Mouse (Mus musculus): ENCODE measurements around the gene Rnf217.

Gene Rnf217

DNA sequence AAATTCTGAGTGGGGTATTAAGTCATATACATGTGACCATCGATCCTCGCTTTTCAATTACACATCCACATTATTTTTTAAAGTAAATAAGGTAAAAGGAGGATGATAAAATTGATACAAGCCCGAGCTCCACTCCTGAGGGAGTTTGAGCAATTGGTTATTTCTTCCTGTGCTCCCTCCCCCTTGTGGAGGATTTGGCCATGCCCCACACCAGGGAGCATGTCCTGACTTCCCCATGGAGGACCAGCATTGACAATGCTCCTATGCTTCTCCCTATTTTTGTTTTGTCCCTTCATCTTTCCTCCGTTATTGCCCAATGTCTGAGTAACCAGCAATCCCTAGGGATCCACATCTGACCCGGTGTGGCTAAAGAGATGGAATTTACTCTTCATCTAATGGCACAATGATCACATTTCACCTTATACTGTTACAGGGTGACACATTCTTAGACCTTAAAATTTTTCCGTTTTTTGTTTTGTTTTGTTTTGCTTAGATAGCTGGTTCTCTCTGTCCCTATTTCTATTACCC, 53.5 kb downstream of the Rnf217 start:
- no peak for DNase-seq (ENCODE audit: extremely low read depth, low read depth)

DNA sequence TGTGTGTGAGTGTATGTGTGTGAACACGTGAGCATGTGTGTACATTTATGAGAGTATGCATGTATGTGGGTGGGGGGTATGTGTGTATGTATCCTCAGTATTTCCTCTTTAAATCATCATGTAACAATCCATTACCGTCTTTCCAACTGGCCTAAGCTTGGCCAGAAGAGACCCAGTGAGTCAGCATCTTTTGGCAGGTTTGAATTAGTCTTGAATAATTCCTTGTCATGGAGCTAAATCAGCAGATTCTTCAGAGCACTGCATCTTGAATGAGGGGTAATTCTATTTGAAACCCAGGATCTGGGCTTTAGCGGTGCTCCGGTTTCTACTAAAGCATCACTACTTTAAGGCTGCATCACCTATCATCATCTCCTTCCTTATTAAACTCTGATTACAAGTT, 55.7 kb downstream of the Rnf217 start:
- no peak for DNase-seq (ENCODE audit: extremely low read depth, low read depth)

DNA sequence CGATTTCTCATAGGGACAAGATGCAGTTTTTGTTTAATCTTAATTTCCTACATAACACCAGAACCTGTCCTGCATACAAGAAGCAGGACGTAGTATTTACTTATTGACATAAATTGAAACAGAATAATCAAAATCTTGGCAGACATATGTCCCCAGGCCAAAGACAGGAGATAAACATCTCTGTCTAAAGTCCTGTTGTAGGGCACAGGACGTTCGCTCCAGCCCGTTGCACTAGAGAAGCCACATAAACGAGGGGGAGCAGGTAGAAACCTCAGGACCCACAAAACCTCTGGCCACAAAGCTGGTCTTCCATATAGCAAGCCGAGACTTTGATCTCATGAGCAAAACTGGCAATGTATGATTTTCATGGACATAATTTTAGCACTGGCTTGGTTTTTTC, 57.1 kb downstream of the Rnf217 start:
- no peak for DNase-seq (ENCODE audit: extremely low read depth, low read depth)

DNA sequence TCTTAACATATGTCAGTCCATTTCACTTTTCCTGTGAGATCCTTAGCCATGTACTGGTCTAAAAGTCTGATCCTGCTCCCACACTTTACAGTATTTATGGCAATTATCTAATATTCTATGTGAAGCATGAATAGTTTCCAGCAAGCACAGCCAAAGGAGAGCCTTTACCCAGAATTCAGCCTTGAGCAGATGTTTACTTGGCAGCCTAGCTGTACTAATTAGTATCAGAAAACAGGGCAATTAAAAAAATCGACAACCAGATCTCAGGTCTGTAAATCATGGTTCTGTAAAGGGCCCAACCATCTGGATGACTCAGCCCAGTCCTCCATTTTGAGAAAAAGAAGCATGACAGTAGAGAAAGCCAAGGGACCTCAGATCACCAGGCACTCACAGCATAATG, 57.6 kb downstream of the Rnf217 start:
- DNase-seq (ENCODE audit: extremely low read depth, low read depth): no peak

DNA sequence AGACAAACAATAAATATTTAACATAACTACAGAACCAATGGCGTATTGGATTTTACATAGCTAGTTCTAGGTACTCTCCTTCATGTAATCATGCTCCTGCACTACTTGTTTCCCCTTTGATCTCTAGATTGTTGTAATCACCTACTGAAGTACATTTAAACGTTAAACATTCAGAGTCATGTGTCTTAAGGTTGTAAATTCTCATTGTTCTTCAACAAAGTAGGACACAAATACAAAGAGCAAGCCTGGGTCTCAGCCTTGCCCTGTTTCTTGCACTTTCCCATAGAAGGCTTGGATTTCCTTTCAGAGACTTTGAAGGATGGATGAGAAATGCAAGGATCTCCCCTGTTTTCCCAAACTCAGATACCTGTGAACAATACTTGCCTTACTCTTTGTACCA, 61.8 kb downstream of the Rnf217 start:
- DNase-seq (ENCODE audit: extremely low read depth, low read depth): no peak

DNA sequence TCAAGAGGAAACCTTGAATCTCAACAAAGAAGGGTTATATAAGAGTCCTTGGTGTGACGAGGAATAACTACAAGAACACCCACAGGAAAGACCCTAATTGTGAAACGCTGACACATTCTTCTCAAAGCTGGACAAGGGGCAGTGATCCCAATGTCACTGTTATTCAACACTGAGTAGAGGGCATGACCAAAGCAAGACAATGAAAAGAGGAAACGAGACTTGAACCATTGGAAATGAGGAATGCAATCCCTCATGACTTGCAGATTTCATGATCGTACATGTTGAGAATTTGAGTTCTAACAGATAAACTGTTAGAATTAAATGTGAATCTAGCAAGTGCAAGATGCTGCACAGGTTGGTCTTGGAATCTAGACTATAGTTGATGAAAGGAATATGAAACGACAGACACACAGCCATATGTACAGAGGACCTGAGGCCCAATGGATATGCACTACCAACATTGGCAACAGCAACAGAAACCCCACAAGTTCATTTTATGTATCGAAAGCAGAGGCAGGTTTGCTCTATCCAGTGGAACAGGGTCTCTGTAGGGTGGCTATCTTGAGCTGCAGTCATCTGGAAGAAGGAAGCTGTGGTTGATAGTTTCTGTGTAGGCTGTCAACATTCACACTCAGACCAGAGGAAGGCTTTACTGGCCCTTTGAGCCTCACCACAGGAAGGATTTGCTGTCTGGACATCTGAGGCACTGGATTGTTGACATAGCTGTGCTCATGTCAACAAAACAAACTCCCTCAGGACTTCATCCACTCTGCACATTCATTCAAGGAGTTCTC, 64.6 kb downstream of the Rnf217 start:
- no peak for DNase-seq (ENCODE audit: extremely low read depth, low read depth)

DNA sequence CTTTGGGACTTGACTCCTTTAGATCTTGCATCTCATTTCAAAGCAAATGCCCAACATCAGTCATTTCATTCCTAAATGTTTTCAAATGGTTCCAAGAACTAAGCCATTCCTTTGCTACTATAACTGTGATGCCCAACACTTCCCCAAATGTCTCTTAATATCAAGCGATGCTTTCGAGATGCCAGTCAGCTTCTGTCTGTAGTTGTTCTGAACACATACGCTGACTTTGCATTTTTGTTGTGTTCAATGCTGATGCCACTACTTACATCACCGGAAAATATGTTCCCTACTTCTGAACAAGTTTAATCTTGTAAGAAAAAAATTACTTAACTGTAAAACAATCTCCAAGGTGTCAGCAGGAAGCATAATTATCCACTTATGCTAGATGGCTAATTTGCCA, 68.5 kb downstream of the Rnf217 start:
- DNase-seq (ENCODE audit: extremely low read depth, low read depth): no peak

DNA sequence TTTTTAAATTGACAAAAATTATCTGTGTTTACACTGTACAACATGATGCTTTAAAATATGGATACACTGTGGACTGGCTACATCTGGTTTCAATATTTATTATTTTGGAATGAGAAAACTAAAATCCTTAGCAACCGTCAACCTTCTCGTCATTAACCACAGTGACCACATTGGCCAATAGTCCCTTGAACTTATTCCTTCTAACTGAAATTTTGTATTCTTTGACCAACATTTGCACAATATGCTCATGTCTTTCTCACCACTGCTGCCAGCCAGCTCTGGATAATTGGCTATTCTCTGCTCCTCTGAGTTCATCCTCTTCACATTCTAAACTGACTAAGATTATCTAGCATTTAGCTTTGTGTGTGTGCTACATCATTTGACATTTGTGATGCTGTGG, 69.6 kb downstream of the Rnf217 start:
- DNase-seq (ENCODE audit: extremely low read depth, low read depth): no peak

DNA sequence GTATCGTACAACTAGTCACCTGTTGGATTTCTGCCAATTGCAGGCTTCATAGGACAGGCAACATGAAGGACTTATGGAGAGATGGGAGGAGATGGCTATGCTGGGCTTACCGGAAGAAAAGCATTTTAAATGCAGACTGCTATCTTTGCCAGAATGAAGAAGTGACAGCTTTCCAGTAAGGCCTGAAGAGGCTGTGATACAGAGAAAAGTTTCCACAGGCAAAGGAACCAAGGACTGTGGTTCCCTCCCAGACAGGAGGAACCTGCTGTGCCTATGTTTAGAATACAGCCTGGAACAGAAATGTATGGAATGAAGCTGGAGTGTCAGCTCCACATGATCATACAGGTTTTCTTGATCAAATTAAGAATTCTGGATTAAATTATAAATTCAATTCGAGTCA, 70.3 kb downstream of the Rnf217 start:
- no peak for DNase-seq (ENCODE audit: extremely low read depth, low read depth)

DNA sequence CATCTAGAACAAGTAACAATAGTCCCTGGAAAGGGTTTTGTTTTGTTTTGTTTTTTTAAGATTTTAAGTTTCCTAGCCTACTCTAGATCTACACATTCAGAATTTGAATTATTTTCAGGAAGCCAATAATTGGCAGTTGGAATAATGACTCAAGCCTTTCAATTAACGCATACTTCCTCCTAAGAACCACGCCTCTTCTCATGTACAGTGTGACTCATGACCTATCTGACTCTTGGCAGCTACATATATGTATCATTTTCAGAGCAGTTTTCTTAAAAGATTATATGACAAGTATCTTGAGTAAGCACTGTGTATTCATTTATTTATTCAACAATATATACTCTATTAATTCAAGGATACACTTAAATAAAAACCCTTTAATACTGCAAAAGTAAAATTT, 70.7 kb downstream of the Rnf217 start:
- no peak for DNase-seq (ENCODE audit: extremely low read depth, low read depth)

DNA sequence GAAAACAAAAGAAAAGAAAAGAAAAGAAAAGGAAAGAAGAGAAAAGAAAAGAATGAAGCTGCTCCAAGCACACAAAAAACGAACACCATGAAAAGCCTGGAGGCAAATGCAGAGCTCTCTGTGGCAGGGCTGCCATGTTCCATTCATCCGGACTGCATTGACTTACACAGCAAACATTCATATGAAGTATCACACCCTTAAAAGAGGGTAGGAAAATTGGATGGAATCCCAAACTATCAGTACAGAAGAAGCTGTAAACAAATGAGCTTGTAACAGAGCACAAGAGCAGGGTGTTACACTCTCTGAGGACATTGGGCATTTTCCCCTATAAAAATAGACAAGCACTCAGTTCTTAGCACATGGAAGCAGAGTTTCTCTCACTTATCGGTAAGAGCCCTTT, 71.8 kb downstream of the Rnf217 start:
- no peak for DNase-seq (ENCODE audit: extremely low read depth, low read depth)

DNA sequence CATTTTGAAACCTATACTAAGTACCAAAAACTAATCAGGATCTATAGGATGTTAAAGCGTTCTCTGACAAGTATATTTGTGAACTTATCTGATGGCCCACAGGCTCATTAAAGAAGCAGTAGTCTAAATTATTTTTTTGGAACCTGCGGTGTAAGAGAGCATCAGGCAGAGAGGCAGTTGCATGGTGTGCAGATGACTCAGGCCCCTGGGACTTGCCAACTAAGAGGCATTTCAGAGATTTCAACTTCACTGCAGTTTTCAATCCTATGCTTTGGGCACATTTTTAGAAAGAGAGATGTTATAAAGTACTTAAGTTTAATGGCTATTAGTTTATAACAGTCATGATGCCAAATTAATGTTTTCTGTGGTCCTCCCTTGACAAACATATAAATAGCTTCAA, 73.9 kb downstream of the Rnf217 start:
- no peak for DNase-seq (ENCODE audit: extremely low read depth, low read depth)

DNA sequence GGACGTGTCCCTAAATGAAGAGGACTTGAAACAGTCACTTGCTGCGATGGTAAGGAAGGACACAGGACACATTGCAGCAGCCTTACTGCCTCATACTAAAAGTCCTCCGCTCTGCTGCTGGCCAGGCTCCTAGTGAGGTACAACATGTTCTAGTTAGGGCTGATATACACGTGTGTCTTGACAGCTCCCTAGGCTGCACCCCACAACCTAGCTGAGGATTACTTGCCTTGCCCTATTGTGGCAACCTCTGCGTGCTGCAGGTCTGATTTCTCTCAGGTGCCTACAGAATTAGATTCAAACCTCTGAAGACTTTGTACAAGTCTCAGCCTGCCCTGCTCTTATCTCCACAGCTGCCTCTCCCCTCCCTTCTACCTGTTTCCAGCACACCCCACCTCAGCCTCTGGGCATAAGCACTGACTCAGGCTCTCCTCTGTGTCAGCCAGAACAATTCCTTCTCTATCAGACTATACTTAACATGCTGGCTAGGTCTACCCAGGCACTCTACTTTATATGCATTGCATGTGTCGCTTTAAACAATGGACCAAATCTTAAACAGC, 75.6 kb downstream of the Rnf217 start:
- DNase-seq (ENCODE audit: extremely low read depth, low read depth): no peak

DNA sequence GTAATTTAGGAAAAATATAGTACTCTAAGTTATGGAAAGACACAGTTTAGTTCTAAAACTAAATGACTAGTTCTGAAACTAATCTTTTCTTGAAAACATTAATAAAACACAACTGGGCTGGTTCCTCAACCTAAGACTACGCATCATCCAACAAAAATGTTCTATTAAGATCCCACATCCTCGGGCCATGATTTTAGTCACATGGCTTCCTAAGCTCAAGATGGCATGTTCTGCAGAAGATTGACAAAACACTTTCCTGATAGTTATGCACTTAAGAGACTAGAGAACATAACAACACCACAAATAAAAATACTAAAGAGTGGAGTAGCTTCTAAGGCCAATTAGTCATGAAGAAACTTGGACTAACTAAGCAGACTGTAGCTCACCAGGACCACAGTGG, 76.2 kb downstream of the Rnf217 start:
- DNase-seq (ENCODE audit: extremely low read depth, low read depth): no peak

DNA sequence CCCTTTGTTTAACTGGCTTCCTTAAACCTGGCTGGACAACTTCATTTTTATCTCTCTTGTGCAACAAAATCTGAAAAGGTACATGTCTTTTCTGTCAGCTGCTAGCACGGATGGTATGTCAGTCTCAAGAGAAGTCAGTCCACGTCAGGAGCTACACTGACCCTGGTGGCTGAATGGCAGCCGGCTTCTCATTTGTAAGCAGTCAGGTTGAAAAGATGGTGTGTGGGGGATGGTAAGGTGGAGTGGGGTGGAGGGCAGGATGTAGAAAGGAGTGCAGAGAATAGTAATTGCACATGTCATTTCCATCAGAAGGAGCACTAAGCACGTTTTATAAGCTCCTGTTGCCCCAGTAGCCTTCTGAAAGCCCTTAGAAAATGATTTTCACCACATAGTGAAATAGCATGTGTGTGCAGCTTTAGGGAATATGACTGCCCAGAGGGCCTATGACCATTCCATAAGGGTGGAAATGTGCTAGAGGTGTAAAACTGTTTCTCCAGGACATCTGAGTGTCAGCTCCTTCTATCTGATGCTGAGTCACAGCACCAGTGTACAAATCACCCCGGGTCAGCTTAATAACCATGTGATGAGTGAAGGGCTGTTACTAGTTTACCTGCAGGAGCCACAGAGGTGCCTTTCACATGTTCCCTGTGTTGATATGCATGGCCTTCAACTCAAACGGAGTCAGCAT, 80.5 kb downstream of the Rnf217 start:
- no peak for DNase-seq (ENCODE audit: extremely low read depth, low read depth)

DNA sequence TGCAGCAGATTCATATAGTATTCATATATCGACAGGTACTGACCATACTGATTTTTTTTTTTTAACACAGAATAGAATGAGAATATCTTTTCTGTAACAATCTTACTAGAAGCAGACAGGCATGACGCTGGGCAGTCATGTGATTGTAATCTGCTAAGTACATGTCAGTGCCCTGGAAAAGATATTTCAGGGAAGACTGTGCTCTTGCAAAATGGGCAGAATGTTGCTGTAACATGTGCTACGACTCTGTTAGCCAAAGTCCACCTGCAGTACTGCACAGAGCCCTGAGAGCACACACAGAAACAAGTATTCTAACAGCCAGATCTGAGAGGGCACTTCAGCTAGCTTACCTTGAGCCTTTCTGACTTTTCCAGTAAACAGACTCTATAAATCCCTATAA, 83.3 kb downstream of the Rnf217 start:
- no peak for DNase-seq (ENCODE audit: extremely low read depth, low read depth)

DNA sequence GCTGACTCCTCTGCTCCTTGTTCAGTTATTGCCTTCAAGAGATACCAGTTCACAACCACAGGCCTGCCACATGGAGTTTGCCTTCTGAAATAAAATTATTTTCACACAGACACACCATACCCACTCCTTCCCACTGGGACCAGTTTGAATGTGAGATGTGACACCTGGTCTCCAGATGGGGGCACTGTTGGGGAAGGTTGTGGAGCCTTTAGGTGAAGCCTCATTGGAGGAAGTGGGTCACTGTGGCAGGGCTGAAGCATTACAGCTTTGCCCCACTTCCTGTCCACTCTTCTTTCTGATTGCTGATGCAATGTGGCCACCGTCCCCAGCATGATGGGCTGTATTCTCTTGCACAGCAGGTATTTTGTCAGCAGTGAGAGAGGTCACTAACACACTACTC, 89.6 kb downstream of the Rnf217 start:
- DNase-seq (ENCODE audit: extremely low read depth, low read depth): no peak

DNA sequence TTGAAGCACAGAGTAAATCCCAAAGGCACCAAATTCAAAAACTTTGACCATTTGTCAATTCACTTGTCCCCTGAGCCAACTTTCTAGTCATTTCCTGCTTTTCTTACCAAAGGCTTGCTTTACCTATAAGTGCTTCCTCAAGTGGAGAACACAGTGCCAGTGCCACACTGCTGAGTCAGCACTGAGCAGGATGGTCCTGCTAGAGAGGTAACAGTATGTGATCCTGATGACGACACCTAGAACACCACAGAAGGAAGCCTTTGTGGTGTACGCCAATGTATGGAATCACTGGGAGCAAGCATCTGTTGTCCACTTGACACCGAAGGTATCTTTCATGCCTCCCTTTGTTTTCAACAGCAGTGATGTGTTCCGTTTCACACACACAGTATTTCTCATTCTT, 90.8 kb downstream of the Rnf217 start:
- DNase-seq (ENCODE audit: extremely low read depth, low read depth): no peak

DNA sequence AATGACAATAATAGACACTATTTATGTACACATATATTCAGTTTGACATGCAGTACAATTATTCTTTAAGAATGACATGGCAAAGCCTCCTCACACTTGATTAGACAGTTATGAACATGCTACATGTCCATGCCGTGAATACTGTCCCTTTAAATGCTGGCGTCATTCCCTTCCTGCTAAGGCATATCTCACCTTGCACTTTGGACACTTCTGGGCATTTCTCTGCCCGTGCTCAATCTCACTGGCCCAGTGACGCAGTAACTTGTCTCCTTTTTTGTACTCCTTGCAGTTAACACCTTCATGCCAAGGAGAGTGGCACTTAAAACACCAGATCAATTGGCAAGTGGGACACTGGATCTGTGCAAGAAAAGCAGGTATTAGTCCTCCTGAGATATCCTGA, 91.8 kb downstream of the Rnf217 start:
- no peak for DNase-seq (ENCODE audit: extremely low read depth, low read depth)

DNA sequence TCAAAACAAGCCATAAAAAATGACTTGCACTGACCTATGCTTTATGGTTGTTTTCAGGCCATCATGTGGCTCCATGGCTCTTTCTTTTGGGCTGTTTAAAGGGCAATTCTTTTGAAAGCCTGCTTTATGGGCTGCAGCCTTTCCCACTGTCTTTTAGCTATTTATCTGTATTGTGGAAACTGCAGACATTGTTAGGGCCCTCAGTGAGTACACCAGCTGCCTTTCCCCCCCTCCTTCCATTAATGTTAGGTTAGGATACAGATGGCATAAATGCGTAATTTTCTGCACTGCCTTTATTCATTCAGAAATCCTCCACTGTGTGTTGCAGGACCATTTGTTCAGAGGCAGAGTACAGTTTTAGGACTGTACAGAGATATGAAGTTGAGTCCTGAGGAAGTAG, 93.1 kb downstream of the Rnf217 start:
- no peak for DNase-seq (ENCODE audit: extremely low read depth, low read depth)

DNA sequence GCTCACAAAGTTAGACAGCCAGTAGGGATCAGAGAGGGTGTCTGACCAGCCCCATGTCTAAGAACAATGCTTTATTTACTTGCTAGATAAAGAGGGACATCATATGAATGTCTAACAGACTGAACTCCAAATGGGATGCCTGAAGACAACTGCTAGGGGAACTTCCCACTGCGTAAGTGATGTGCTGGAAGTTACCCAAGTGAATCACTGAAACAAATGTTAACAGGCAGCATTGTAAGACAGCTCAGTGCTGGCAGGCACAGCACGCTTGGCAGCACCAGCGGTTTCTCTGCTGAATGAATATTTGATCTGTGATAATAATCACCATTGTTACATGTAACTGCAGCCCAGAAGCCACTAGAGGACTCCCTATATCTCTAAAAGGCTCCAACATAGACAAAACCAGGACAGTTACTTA, 104.8 kb downstream of the Rnf217 start:
- DNase-seq (ENCODE audit: extremely low read depth, low read depth): no peak

DNA sequence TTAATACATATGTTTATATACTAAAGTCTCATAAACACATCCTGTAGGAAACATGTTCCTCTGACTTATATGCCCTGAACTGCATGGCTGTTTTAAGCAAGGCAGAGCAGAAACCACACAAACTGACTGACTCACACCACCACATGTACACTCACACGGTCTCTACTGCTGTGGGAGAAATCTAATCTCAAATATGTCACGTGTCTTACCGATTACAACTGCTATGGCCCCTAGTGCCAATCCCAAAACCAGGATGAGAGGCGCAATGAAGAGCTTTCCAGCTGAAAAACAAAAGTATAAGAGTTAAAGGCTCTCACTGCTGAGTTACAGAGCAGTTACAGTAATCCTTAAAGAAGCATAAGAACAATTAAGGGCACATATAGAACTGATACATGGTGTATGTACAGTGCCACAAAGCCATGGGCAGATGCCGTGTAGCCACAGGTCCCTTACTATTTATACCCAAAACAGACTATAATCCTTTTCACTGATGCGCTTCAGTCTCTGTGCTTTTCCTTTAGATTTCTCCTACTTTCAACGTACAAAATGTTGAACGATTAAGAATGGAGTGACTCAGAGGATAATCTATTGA, 105.3 kb downstream of the Rnf217 start:
- DNase-seq (ENCODE audit: extremely low read depth, low read depth): no peak

All from MEL-GATA-1-ER (cell line).